Mouse (Mus musculus): ENCODE data around the gene Npc2. TPM values are rescaled to one million over a fixed set of nuclear protein-coding genes. Genes with fewer than 3 reads are reported as not detected.

Gene Npc2
- 313 and 426 TPM in 2 replicates for polyA plus RNA-seq (2012)

GRCm38 (mm10) chr12:84772726-84773441 is at the start of gene Npc2, which contains the start of gene Isca2:
Gene Npc2 (minus strand): TSS chr12:84773152.
Gene Isca2 (plus strand): TSS chr12:84773251.

Other genes with a start within 250 kb of the Npc2 start
- gene Vsx2, start 203.4 kb downstream of the Npc2 start, polyA plus RNA-seq (2012) = not detected in 2 replicates
- 3.3 and 4.1 TPM in 2 replicates for gene Abcd4, start 155.7 kb downstream of the Npc2 start, polyA plus RNA-seq (2012)
- not detected in 2 replicates for gene Vrtn, start 132.1 kb downstream of the Npc2 start, polyA plus RNA-seq (2012)
- 0.10 and 0.22 TPM in 2 replicates for gene Syndig1l, start 74.3 kb downstream of the Npc2 start, polyA plus RNA-seq (2012)
- gene Isca2, start 99 bp upstream of the Npc2 start, polyA plus RNA-seq (2012) = 30.2 and 32.4 TPM in 2 replicates
- 0.12 TPM in 1 of 2 replicates, not detected in the other for gene Ltbp2, start 103.4 kb upstream of the Npc2 start, polyA plus RNA-seq (2012)
- 13.0 and 18.4 TPM in 2 replicates for gene Fcf1, start 197.7 kb upstream of the Npc2 start, polyA plus RNA-seq (2012)
- 3.2 and 3.4 TPM in 2 replicates for gene Arel1, start 197.7 kb upstream of the Npc2 start, polyA plus RNA-seq (2012)
- 34.4 and 42.6 TPM in 2 replicates for gene Ylpm1, start 223.2 kb upstream of the Npc2 start, polyA plus RNA-seq (2012)

Measured in megakaryocyte-erythroid progenitor cell, adult 5 weeks (primary cell).